Mouse (Mus musculus): ENCODE measurements around the gene Bhlhe40.

Gene Bhlhe40

GRCm38 (mm10) chr6:108662314-108663240 is 2.1 kb downstream of the Bhlhe40 start:
- in situ Hi-C loops (cut with MboI; ENCODE audit: low sequenced_read_pairs) = no loop called here

- in situ Hi-C loops (cut with MboI; ENCODE audit: low sequenced_read_pairs) = no loop called here
Observed at GRCm38 (mm10) chr6:108663241-108664194, 3.1 kb downstream of the Bhlhe40 start.

GRCm38 (mm10) chr6:108664533-108665150 is 4.2 kb downstream of the Bhlhe40 start:
- in situ Hi-C loops (cut with MboI; ENCODE audit: low sequenced_read_pairs) = no loop called here

DNA sequence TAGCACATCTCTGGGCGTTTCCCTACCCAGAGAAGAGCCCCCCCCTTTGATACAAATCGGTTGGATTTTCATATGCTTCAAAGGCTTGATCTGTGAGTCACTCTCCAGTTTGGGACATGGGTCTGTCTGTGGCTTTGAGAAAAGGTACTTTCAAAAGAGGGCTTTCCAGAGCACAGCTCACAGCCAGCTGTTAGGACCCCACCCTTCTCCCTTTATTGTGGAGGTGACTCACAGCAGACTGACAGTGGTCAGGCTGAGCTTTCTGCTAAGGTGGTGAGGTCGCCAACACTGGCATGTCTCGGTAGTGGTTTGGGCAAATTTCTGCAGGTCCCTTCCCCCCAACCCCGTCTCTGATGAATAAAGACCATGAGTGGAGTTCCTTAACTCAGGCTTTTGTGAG is 5.2 kb downstream of the Bhlhe40 start:
- in situ Hi-C loops (cut with MboI; ENCODE audit: low sequenced_read_pairs) = no loop called here

DNA sequence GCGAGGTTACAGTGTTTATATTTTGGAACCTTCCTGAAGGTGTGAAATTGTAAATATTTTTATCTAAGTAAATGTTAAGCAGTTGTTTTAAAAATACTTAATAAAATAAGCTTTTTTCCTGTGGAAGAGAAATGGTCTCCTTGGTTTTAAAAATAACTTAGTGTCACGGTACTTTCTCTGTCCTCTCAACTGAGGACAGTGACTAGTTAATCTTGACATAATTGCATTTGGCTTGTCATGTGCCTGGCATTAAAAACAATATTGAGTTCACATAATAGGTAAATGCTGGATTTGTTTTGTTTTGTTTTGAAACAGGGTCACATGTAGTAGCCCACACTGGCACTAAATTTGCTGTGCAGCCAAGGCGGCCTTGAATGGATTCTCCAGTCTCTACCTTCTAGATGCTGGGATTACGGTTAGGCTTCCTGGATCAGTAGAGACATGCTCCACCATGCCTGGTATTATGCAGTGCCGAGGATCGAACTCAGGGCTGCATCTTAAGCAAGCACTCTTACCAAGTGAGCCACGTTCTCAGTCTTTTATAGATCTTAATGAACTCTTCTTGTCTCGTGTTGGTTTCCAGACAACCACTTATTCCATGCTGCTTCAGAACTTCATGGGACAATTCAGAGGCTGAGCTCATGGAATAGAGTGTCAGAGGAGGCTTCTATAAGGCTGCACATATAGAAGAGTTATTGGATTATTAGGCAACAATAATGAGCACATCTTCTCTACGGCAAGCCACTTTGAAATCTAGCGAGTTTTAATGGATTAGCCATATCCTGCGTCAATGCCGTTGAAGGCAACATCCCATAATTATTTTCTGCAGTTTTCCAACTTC is 6.4 kb downstream of the Bhlhe40 start:
- in situ Hi-C loops (cut with MboI; ENCODE audit: low sequenced_read_pairs) = no loop called here

- in situ Hi-C loops (cut with MboI; ENCODE audit: low sequenced_read_pairs) = no loop called here
Observed at GRCm38 (mm10) chr6:108667599-108668021, 7.2 kb downstream of the Bhlhe40 start.

DNA sequence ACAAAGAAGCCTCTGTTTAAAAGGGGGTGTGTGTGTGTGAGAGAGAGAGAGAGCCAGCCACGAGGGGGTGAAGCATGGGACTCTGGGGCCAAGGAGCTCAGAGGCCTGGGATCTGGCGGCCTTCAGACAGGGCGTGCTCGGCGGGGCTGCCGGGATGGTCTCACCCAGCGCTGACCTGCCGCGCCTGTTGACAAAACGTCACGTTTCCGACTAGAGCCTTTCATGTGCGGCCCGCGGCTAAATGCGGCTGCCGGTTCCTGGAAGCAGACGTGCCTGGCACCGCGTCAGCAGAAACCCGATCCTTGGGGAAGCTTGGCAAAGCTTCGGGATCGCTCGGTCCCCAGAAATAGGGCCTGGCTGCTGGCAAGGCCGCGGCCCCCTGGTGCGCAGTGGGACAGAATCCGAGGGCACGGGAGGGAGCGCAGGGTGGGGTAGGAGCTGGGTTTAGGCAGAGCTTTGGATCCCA is 7.9 kb downstream of the Bhlhe40 start:
- in situ Hi-C loops (cut with MboI; ENCODE audit: low sequenced_read_pairs) = no loop called here

DNA sequence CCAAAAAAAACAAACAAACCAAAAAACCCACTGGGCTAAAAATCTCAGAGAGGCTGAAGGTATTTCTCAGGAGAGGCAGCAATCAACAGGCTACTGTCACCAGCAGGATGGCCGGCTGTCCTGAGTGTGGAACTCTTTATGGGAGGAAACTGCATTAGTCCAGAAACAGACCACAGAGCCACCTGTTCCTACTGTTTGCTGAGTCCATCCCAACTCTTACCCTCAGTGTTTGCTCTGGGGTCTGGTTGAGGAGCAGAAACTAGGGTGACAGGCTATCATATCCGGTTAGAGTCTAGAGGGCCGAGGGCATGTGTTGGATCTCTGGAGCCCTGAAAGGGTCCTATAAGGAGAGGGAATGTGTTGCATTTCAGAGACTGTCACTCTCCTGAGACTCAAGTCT is 9.8 kb downstream of the Bhlhe40 start:
- in situ Hi-C loops (cut with MboI; ENCODE audit: low sequenced_read_pairs) = no loop called here

DNA sequence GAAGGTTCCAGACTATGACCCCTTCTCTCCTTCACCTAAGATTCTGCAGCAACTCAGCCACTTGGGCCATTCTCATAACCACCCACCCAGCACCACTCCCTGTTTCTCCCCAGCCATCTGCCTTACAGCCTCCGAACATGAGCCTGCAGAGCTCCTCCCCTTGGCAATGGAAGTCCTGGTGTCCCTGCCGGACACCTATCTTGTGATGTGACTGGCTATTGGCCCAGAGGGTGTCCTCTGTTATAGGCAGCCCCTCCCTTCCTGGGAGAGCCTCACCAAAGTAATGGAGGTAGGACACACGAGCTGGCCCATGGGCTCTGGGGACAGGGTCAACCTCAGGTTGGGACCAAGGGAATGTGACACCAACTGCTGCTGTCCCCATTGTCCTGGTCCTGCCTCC is 10.4 kb downstream of the Bhlhe40 start:
- in situ Hi-C loops (cut with MboI; ENCODE audit: low sequenced_read_pairs) = no loop called here

DNA sequence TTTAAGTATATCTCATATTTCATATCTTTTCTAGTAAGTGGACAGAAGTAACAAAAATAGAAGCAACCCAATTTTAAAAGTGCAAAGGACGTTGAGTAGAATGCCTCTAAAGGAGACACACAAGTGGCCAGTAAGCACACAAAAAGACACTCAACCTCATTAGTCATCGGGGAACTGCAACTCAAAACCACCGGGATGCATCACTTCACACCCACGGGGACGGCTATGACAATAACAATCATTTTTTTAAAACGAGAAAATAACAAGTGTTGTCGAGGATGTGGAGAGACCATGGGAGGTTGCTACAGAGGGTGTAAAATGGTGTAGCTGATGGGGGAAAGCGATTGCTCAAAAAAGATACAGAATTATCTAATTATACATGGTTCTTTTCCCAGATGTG is 11.7 kb downstream of the Bhlhe40 start:
- in situ Hi-C loops (cut with MboI; ENCODE audit: low sequenced_read_pairs) = no loop called here

GRCm38 (mm10) chr6:108674221-108674620 is 13.8 kb downstream of the Bhlhe40 start:
- in situ Hi-C loops (cut with MboI; ENCODE audit: low sequenced_read_pairs) = no loop called here

GRCm38 (mm10) chr6:108676783-108677340 is 16.4 kb downstream of the Bhlhe40 start:
- in situ Hi-C loops (cut with MboI; ENCODE audit: low sequenced_read_pairs) = no loop called here

- in situ Hi-C loops (cut with MboI; ENCODE audit: low sequenced_read_pairs) = no loop called here
Observed at GRCm38 (mm10) chr6:108677697-108678096, 17.3 kb downstream of the Bhlhe40 start.

GRCm38 (mm10) chr6:108678227-108678626 is 17.8 kb downstream of the Bhlhe40 start:
- in situ Hi-C loops (cut with MboI; ENCODE audit: low sequenced_read_pairs) = no loop called here

DNA sequence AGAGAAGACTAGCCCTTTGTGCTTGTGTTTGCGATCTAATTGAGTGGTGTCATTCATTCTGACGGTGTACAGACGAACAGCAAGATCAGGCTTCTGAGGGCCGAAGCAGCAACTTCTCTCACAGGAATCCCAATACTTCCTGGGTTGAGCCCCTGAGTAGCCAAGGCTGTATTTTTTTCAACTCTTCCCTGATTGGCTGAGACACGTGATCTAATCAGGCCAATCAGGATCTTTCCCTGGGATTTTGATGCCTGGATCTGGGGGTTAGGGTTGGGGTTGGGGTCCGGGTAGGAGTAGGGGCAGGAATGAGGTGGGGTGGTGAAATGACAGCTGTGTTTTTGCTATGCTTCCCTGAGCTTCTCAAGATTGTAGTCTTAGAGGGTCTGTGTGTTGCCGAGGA is 20.1 kb downstream of the Bhlhe40 start:
- in situ Hi-C loops (cut with MboI; ENCODE audit: low sequenced_read_pairs) = no loop called here

GRCm38 (mm10) chr6:108681084-108681483 is 20.7 kb downstream of the Bhlhe40 start:
- in situ Hi-C loops (cut with MboI; ENCODE audit: low sequenced_read_pairs) = no loop called here

DNA sequence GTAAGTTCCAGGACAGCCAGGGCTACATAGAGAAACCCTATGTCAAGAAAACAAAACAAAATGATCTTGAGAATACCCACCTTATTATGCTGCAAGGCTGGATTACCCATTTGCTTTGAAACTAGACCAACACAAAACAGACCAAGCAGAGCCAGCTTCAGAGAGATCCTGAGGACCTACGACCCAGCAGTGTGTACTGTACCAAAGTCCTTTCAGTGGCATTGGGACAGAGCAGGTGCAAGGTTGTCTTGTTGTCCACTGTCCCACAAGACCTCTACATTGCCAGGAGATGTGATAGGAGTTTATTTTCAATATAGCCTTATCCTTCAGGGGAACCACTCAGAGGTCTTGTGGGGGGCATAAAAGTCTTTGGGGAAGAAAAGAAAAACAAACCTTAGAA is 22.7 kb downstream of the Bhlhe40 start:
- in situ Hi-C loops (cut with MboI; ENCODE audit: low sequenced_read_pairs) = no loop called here

DNA sequence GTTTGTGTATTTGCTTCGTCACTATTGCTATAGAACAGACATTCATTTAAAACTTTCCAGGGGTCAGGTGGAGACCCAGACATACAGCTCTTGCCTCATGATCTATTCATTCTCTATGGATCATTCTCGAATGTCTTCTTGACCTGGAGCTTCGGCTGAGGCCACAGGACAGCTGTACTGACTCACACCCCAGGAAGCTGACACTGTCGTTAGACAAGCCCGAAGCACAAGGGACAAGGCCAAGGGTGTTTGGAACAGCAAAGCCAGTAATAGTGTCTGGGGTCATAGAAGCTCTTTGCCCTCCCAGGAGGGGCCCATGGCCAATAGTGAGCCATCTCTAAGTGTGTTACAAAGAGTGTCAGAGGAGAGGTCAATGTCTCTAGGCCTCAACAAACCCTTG is 24.0 kb downstream of the Bhlhe40 start:
- in situ Hi-C loops (cut with MboI; ENCODE audit: low sequenced_read_pairs) = no loop called here

DNA sequence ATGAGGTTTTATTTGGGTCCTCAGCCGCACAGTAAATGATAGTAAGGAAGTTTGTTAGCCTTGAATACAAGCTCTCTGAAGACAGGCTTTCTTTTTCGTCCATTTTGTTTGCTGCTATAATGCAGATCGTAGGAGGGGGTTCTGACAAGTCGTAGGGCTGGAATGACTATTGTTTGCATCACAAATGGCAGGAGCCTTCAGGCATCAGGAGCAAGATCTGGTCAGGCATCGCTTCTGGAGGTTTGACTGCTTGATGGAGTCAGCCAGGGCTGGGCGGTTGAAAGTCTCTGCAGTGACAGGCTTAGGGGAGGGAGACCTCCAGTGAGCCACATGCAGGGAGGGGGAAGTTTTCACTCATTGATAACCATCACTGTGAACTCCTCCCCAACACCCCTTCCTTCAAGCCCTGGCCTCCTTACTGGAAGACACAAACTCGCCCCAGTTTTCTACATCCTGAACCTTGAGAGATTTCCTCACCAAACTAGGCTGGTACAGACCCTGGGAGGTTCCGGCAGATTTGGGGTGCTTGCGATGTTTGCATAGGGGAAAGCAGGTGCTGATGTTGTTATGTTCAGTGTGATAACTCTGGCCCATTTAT is 25.4 kb downstream of the Bhlhe40 start:
- in situ Hi-C loops (cut with MboI; ENCODE audit: low sequenced_read_pairs) = no loop called here

Measured in CH12F3 (cell line).